Mouse (Mus musculus): ENCODE results near the gene 4930467E23Rik. TPM values are rescaled to one million over a fixed set of nuclear protein-coding genes. Genes with fewer than 3 reads are reported as not detected.
"Not testable (repeated sequence)": the region's sequence is repeated elsewhere in the genome, so short reads cannot be mapped to it uniquely, and the experiment has no call there.

4930467E23Rik gene
- total RNA-seq, 2 experiments from 2014 or later = 0.12 to 0.65 TPM

DNA sequence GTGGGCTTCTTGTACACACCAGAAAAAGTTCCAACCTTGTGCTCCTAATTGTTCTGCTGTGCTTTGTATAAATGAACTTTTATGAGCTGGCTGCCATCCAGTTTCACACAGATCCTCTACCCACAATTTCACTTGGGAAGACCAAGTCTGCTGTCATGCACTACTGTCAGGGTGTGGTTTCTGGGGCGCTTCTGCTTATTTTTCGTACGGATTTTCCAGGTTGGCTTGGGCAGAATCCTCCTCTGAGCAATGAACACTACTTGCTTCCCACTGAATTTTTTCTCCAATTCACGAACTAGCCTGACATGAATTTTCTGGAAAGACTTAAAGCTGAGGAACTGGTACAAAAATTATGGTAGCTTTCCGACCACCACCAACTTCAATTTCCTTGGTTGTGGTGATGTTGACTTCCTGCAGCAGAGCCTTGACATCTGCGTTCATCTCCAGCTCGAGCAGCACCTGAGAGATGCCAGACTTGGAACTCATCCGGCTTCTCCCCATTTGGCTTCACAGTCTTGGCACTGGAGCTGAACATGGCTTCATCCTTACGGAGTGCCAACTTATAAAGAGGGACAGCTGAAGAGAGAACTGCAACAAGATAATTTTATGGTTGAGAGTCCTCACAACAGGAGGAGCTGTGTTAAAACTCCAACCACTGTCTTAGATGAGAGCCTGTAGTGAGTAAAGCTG, 18.1 kb upstream of the 4930467E23Rik start:
- DNase-seq = peak; percentile 3

- not testable (repeated sequence) for DNase-seq
Observed at GRCm38 (mm10) chr8:19712227-19712750, 17.1 kb upstream of the 4930467E23Rik start.

GRCm38 (mm10) chr8:19712816-19713215, 16.6 kb upstream of the 4930467E23Rik start:
- DNase-seq = not testable (repeated sequence)

GRCm38 (mm10) chr8:19713232-19713834, 16.0 kb upstream of the 4930467E23Rik start:
- DNase-seq = peak; percentile 35

GRCm38 (mm10) chr8:19714426-19714825, 14.9 kb upstream of the 4930467E23Rik start:
- not testable (repeated sequence) for DNase-seq

- DNase-seq = not testable (repeated sequence)
Observed at GRCm38 (mm10) chr8:19715266-19715665, 14.1 kb upstream of the 4930467E23Rik start.

GRCm38 (mm10) chr8:19717851-19718250, 11.5 kb upstream of the 4930467E23Rik start:
- DNase-seq = peak; percentile 16

GRCm38 (mm10) chr8:19719513-19719912, 9.9 kb upstream of the 4930467E23Rik start:
- DNase-seq = peak; percentile 16

- DNase-seq = not testable (repeated sequence)
Observed at GRCm38 (mm10) chr8:19724871-19725270, 4.5 kb upstream of the 4930467E23Rik start.

GRCm38 (mm10) chr8:19751773-19752172, 22.4 kb downstream of the 4930467E23Rik start:
- not testable (repeated sequence) for DNase-seq

DNA sequence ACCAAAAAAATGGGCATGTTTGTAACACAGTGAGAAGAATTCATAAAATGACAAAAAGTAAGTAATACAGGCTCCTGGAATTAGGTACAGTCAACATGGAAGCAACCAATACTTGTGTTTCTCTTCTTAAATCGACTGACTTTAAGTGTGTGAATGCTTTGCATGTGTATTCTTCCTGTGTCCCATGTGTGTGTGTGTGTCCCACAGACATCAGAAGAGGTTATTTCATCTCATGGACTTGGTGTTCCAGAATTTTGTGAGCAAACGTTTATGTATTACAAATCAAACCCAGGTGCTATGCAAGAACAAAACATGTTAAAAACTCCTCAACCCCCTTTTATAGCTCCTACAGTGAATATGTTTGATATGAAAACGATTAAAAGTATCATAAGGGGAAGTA, 24.8 kb downstream of the 4930467E23Rik start:
- DNase-seq = peak; percentile 4

- not testable (repeated sequence) for DNase-seq
Observed at GRCm38 (mm10) chr8:19754961-19755360, 25.6 kb downstream of the 4930467E23Rik start.

GRCm38 (mm10) chr8:19761660-19762059, 32.3 kb downstream of the 4930467E23Rik start:
- DNase-seq = not testable (repeated sequence)

DNA sequence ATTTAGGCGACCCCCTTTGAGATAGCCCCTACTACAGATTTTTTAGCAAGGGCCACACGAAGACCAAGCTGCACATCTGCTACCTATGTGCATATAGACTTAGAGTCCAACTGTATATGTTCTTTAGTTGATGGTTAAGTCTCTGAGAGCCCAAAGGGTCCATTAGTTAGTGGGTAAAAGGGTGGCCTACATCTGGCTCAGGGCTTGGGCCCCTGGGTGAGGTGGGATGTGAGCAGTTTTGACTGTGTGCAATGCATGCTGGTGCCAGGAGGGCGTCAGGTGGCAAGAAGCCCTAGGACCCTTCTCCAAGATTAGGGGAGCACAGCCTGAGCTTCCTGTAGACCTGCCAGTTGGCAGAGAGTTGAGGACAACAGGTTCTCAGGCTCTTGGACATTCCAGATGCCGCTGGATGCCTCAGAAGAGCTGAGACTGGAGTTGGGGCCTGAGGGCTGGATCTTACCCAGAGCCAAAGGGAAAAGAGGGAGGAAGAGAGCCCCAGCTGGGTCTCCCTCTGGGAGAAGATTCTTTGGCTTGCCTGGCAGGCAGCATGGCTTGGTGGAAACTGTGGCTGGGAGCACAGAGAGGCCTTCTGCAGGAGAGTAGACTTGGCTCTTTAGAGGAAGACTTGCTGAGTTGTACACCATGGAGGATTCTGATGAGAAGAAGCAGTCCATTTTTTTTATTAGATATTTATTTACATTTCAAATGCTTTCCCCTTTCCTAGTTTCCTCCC, 33.6 kb downstream of the 4930467E23Rik start:
- not testable (repeated sequence) for DNase-seq

DNA sequence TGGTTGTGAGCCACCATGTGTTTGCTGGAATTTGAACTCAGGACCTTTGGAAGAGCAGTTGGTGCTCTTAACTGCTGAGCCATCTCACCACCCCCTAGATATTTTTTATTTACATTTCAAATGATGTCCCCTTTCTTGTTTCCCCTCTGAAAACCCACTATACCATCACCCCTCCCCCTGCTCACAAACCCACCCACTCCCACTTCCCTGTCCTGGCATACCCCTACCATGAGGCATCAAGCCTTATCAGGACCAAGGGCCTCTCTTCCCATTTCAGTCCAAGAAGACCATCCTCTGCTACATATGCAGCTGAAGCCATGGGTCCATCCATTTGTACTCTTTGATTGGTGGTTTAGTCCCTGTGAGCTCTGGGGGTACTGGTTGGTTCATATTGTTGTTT, 36.2 kb downstream of the 4930467E23Rik start:
- DNase-seq = peak; percentile 34

- DNase-seq = not testable (repeated sequence)
Observed at GRCm38 (mm10) chr8:19773461-19773860, 44.1 kb downstream of the 4930467E23Rik start.

DNA sequence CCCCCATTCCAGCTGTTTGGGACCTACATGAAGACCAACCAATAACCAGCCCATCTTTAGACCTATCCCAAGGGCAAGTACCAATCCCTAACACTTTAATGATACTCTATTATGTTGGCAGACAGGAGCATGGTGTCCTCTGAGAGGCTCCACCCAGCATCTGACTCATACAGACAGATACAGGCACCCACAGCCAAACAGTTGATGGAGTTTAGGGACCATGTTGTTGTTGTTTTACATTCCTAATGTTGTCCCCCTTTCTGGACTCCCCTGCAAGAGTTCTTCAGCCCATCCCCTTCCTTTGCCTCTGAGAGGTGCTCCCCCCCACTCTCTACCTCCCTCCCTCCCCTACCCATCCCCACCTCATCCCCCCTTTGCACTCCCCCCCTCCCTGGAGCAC, 46.9 kb downstream of the 4930467E23Rik start:
- DNase-seq = not testable (repeated sequence)

DNA sequence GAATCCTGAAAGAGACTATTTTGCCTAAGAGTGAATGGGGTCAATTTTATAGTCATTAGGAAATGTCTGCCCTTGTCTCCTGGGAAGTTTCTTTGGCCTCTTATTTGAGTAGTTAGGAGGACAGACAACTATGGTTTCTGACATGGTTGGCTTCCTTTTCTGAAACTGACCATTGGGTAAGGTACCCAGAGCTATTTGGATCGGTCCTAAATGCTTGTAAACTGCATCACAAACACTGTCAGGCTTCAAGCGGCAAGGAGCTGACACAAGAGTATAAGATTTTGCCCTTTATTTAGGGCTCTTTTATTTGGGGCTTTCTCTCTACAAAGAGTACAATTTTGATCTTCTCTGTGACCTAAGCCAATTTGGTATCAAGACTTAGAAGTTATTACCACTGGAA, 48.1 kb downstream of the 4930467E23Rik start:
- DNase-seq = not testable (repeated sequence)

DNA sequence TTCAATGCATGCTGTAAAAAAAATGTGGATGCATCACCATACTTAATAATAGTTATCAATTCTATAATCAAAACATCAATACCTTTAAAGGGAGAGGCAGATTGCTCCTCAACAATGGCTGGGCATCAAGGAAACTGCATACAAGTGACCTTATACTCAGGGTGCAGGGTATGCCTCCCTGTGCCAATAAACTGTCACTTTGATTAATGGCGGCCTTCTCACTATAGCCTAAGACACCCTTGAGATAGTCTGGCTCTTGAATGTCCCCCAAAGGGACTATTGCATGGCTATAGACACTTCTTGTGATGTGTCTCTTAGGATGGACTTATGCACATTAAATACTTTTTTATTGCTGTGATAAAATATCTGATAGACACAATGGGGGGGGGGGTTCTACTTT, 48.8 kb downstream of the 4930467E23Rik start:
- DNase-seq = not testable (repeated sequence)

DNA sequence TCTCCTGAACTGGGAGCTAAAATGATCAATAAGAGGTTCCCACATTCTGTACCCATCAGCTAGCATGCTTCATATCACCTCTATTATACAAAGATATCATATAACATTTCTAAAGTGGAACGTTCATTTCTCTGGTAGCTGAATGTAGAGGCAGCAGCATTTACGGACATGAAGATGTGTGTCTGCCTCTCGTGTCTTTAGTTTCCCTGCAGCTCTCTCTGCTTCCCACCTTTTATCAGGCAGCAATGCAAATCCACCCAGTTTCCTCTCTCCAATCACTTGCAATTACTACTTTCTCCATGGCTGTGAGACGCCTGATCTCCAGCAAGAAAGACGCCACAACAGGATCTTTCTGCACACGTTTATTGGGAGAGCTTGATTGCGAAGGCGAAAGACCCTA, 49.5 kb downstream of the 4930467E23Rik start:
- DNase-seq = not testable (repeated sequence)

- DNase-seq = not testable (repeated sequence)
Observed at GRCm38 (mm10) chr8:19780212-19780611, 50.8 kb downstream of the 4930467E23Rik start.

- not testable (repeated sequence) for DNase-seq
Observed at GRCm38 (mm10) chr8:19780658-19781057, 51.3 kb downstream of the 4930467E23Rik start.
